Mouse (Mus musculus): ENCODE measurements around the gene Ighmbp2.

- TF ChIP-seq POLR2A (IDR thresholded peaks at IDR 0.05; ENCODE audit: extremely low read depth, insufficient read depth, low read length) (no peak), CTCF (IDR thresholded peaks at IDR 0.05; ENCODE audit: extremely low read depth, insufficient read depth, low read length) (no peak)
These were observed 21.5 kb downstream of the Ighmbp2 start for GRCm38 (mm10) chr19:3261336-3261735.
